Mouse (Mus musculus) c-Kit-negative CD71-positive TER-119-positive erythroid progenitor cells, embryonic 14.5 days (primary cell): Measurements from ENCODE around the gene Ankmy2.

ENCODE experiments used
- DNase-seq: peaks from one replicate; pipeline ENCODE4 v3.0.0-alpha.2; 2013; ENCODE audit warnings: low read depth, low spot score

Ankmy2 gene

DNA sequence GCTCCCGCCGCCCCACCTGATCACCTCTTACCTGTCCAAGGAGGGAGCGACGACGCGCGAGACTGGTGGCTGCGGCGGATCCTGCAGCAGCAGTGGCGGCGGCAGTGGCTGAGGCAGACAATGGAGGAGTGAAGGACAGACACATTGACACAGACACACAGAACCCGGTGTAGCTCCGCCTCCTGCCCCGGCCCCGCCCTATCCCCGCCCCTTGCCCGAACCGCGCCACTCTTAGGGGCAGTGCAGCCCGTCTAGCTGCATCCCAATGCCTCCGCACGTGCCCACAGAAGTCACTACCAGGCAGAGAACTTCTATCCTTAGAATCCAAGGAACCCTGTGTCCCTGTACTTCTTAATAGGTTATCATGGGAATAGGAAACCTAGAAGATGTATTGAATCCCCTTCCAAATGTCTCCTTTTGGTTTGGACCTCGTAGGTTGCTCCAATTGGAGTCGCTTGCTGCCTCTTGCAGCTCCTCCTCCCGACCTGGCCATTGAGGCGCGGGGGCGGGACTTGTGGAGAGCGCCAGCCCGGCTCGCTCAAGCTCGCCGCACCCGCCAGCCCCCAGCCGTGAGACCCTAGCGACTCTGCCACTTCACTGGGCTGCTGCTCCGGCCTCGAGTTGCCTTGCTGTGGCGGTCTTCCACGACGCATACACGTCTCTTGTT is at the start of gene Ankmy2:
Ankmy2 (plus strand) TSS at position 478 of the 667 bp plus-strand sequence.
- DNase-seq, result peak; percentile 78

DNA sequence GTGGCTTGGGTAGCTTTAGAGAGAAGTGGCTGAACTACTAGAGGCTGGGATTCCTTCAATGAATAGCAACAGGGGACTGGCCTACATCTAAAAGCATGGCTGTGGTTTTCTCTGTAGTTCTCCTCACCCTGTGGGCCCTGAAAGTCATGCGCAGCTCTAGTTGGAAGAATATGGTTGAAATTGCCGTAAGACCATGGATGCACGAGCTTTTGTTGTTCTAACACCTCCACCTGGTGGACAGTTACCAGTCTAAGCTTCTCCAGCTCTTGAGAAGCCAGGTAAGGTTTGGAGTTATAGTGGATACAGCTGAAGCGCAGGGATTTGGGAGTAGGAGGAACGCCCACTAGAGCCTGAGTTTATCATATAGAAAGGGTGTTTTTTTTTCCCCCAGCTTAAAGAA is 48.5 kb upstream of the Ankmy2 start:
- no peak for DNase-seq

DNA sequence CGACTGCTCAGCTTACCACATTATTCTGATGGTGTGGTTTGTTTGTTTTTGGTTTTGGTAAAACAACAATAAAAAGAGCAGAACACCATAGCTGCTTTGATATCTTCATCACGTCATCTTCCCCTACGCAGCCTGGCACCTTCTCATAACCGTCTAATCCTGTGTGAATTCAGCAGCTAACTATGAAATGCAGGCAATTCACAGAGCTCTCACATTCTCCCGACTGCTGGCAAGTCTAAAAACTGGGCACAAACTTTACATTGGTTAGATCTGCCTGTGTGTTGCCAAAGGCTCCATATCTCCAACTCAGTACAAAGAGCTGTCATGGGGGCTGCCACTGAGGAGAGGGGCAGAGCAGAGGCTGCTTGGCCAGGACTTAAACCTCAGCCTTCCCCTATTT is 46.5 kb upstream of the Ankmy2 start:
- DNase-seq, result no peak

DNA sequence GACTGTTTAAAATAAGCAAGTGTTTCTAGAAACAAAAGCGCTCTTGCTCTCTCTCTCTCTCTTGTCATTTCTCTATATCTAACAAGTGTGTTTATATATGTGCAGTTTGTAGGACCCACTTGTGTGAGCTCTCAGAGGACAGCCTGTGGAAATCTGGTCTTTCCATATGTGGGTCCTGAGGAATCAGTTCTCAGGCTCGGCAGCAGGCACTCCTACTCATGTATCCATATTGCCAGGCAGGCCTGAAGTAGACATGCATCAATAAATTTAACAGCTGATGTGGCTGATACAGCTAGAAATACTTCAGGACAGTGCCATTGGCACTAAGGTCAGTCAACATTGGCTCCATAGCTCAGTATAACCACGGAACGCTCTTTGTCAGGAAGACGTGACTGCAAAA is 45.8 kb upstream of the Ankmy2 start:
- no peak for DNase-seq

DNA sequence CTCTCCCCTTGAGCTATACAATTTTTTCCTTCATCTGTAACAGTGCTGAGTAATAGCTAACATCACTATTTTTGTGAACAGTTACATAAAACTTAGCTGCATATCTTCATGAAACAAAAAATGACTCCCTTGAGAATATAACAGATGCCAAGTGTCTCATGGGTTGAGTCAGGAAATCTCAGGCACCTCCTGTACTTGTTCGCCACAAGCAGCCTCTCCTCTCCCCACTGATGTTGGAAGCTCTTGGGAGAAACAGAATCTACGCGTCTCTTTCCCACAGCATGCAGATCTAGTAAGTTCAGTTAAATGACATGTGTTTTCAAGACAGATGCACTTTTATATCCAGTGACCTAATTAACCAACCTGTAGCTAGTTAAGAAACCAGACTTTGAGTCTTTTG is 44.8 kb upstream of the Ankmy2 start:
- DNase-seq, result no peak

DNA sequence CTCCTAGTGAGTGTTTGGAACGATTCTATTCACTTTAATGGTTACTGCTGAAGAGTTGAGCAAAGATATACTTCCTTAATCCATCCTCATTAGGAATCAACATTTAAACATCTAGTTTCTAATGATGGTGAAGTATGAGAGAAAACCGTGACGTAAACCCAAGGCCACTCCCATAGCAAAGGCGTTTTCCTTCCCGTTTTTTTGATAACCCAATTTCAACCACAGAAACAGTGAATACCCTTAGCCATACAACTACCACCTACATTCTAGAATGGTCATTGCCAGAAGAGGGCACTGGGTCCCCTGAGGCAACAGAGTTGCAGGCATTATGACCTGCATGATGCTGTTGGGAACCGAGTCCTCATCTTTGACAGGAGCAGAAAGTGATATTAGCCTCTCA is 39.8 kb upstream of the Ankmy2 start:
- DNase-seq, result no peak

DNA sequence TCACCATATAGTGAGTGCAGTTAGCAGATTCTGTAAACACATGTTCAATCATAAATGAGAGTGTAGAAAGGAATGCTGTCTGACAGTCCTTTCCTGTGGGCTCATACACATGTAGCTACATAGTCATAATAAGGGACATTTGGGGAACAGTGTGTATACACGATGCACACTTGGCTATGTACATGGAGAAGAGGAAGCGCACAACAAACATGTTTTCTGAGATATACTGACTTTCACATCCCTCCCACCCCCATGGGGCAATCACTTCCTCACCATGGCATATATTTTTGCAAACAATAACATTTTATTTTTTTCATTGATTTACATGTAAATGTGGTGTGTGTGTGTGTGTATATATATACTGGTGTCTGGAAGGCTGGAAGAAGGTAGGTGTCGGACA is 37.7 kb upstream of the Ankmy2 start:
- no peak for DNase-seq

DNA sequence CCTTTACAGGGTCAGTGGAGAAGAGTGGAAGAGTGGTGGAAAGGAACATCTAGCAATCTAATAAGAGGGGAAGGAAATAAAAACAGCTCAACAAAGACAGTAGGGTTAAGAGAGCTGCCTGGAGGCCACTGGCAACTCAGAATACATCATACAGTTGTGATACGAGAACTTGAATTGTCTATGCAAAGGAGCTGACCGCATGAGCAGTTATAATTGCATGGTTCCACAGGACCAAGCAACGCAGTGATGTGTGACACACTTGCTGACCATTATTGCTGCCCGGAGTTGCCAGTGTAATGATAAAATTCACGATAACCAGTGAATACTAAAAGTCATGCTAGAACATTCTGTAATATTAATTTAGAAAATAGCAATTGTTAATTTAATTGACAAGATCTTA is 30.9 kb upstream of the Ankmy2 start:
- no peak for DNase-seq

DNA sequence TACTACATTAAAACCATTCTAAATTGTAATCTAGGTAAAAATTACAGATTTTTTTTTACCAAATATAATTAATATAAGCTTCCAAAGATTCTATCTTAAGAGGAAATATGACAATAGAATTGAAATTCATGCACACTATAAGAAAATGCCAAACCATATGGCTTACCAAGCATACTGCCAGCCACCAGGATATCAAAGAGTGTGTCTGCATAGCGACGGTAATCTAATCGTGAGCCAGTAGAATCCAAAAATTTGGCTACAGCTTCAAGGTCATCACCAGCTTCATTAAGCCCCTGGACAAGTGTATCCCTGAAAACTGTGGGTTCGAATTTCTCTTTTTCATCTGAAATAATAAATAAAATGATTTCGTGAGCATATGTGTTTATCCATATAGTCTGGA is 27.1 kb upstream of the Ankmy2 start:
- no peak for DNase-seq

DNA sequence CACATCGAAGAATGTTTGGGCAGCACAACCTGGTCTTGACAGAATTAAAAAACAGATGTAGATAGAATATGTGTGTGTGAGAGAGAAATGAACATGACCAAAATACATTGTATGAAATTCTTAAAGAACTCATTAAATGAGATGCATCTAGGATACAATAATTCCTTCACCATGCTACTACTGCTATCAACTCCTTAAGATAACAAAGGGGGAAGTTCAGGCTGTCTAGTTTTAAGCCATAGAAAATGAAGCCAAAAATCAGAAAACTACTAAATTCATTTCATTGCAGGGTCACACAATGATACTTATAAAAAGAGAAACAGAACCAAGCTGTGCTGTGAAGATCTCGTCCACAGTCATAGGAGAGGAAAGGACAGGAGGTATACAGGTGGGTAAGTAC is 24.7 kb upstream of the Ankmy2 start:
- no peak for DNase-seq

DNA sequence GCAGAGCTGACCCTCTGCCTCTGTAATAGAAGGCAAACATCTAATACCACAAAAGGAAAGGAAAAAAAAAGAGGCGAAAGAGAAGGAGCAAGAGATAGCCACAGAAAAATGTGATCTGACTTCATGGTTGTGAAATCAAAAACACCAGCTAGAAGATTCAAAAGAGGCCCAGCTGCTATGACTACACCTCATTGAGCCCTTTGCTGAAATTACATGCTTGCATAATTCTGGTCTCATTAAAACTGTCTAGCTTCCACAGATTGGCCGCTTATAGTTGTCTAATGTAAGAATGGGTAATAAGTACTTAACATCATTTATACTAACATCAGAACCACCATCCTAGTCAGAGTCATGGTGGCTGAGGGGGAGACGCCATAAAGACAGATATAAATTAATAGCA is 24.2 kb upstream of the Ankmy2 start:
- DNase-seq, result no peak

DNA sequence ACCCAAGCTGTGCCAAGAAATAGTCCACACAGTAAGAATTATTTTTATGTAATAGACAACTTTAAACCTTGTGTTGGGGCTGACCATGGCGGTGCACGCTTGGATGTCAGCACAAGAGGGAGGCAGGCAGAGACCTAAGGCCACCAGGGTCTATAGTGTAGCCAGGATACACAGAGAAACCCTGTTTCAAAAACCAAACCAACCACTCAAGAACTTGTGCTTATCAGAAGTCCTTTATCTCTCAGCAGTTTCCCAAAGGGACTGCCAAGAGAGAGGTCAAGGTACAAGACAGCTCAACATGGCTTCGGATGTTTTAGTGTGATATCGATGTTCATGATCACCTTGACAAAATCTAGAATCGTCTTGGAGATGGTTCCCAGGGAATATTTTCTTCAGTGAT is 23.4 kb upstream of the Ankmy2 start:
- no peak for DNase-seq

DNA sequence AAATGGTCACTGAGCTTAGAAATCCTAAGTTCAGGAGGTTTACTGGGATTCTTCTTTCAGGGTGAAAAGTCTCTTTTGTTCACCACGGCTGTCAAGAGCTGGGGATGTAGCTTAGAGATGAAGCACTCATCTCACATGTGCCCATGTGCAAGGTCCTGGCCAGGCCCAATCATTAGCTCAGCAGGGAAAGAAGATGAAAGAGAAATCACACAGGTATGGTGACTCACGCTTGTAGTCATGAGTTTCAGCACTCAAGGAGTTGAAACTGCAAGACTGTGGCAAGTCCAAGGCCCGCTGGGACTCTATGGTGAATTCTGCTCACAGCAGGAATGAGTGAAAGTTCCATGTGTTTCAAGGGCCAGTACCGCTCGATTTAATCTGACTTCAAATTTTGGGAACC is 22.8 kb upstream of the Ankmy2 start:
- no peak for DNase-seq

DNA sequence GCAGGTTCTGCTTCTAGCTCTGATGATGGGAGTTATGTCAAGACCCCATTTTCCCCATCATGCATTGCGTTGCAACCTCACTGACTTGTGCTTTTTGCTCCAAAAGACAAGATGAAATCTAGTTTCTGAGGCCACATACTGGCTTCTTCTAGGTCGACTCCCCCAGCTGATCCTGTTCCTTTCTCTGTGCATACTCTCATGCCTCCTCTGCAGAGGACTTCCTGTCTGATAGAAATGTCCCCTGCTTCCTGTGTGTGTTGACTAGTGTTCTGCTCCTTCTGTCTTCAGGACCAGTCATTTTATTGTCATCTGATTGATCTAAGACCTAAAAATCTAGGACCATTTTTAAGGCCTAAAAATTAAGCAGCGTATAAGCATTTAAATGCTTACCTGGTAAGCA is 21.5 kb upstream of the Ankmy2 start:
- DNase-seq, result no peak

DNA sequence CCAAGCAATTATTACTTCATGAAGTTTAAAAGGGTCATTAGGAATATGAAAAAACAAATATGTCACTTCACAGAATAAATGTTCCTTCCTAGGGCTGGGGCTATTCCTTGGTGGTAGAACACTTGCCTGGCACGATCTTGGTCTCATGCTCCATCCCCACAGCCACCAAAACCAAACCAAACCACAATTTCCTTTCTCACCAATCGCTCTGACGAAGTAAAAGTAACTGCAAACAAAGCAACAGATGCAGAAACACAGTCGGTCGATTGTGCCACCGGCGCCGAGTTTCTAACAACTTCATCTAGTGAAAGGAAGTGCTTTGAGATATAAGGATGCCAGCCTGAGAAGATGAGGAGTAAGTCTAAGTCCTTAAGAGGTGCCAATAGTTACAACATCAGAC is 20.6 kb upstream of the Ankmy2 start:
- DNase-seq, result no peak

DNA sequence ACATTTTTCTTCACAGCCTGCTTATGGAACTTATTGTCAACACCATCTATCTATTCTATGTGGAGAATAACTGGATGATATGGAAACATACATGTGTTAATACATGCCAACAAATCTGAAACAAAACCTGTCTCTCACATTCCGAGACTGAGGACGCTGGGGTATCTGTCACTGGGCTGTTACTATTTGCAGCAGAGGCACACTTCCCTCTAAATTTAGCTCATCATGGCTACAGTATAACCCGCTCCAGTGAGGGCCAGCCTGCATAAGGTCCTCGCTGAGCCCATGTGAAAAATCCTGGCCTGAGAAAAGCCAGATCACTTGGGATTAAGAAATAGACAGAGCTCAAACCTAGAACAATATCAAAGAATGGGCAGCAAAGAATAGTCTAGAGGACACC is 19.7 kb upstream of the Ankmy2 start:
- no peak for DNase-seq

DNA sequence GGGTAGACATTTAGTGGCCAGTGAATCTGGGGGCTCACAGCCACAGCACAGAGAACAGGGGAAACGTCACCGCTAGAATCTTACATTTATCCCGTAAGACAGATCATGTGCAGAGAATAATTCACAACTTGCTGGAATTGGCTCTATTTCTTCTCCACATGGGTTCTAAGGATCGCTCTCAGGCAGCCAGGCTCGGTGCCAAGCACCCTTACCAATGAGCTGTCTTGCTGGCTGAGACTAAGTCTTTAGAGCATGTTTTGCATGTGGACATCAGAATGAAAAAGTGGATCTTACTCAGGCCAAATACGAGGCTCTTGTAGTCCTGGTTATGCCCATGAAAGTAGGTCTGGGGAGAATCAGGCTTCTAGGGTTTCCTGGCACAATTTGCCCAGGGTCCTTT is 16.5 kb upstream of the Ankmy2 start:
- DNase-seq, result no peak

DNA sequence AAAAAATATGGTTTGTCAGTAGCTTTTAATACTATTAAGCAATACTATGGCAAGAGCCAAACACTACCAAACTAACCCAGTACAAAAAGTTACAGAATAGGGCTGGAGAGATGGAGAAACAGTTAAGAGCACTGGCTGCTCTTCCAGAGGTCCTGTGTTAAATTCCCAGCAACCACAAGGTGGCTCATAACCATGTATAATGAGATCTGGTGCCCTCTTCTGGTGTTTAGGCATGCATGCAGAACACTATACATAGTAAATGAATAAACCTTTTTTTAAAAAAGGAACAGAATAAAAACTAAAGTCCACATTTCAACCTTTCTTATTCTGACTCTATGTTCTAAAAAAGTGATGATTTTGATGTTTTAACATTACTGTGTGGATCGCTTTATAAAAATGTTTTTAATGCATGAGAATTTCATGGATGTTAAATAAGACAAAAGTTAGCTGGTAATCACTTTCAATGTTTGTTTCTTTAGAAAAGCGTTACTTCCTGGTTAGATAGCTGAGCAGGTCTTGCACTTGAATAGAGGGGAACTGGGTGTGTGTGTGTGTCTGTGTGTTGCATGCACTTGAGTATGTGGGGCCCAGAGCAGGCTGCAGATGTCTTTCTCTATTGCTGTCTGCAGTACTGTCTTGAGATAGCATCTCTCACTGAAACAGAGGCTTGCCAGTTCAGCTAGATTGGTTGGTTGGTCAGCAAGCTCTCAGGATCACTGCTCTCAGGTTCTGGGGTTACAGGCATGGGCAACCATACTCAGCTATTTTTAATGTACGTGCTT is 10.5 kb upstream of the Ankmy2 start:
- DNase-seq, result no peak

DNA sequence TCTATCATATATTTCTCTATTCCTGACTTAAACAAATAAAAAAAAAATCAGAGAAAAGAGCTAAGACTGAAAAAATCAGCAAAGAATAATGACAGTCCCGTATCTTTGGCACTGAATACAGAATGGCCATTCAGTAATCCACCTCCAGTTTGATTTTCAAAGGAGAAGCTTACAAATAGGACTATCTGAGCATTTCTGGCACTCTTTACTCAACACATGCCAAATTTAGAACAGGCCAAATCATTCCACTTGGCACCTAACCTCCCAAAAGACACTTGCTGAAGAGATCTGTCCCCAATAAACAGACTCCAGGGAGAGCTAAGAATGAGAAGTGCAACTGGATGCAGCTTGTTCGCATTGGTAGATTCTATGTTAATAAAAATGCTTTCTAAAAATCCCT is 6.6 kb upstream of the Ankmy2 start:
- DNase-seq, result no peak

DNA sequence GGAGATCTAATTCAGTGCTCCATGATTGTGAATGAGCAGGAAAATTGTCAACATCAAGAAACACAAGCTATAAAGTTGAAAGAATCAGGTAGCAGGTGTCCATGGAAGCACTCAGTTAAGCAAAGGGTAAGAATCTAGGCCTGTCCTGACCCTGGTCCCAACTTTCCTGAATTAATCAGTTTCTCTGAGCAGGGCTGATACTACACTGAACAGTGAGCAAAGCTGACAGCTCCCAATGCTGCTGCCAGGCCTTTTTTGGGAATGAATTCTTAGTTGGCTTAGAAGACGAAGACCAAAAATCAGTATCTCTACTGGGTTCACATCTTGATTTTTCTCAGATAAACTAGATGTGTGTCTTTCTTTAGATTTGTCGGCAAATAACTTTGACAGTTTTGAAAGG is 6.2 kb upstream of the Ankmy2 start:
- no peak for DNase-seq

DNA sequence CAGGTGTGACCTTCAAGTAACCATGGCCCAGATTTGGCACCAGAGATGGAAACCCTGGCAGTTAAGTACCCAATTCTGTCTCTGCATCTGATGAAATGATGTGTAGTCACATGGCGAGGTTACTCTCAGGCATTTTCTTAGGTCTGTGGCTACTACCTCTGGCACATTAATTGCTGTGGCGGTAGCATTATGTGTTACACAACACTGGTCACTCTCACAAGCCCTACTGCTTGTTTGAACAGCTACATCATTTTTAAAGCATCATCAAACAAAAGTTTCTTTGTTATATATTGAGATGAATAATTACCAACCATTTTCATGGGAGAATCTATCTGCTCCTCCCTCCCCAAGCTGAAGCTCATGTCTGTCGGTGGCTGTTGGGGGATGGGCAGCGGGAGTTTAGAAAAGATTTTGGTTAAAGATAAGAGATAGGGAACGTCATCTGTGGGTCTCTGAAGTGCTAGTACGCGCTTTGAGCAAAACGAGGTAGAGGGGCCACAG is 1.7 kb upstream of the Ankmy2 start:
- DNase-seq, result no peak

DNA sequence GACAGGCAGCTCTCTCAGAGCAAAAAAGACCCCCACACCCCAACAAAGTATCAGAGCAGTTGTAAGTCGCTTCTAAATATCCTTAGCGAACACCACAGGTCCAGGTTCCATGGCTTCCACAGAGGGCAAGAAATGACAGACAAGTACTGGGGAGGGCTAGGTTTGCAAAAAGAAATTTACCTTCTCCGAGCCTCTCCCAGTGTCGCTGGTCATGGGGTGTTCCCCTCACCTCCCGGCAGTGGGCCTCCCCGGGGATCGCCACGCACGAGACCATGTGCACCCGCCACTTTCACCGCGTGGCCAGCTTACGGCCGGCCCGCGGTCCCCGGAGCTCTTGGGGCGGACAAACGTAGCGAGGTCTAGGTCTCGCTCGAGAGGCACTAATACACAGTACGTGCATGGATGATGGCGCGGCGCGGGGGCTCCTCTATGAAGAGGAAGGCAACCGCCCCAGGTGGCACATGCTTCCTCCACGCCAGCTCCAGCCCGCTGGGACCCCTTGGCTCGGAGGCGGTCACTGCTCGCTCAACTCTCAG is 745 bp upstream of the Ankmy2 start:
- DNase-seq, result no peak

DNA sequence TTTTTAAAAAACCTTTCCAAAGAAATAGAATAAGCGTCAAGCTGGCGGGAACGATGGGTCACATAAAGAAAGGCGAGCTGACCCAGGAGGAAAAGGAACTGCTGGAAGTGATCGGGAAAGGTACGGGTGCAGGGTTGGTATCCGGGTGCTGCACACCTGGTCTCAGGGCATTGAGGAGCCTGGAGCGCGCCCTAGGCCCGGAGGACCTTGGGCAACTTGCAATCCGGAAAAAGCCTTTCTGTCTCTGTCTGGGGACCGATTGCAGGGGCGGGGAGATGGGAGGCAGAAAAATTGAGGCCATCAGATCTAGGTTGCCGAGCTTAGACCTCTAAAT is 357 bp downstream of the Ankmy2 start:
- no peak for DNase-seq
